Mouse (Mus musculus) gastrocnemius, postnatal 10 days (tissue): Measurements from ENCODE around the gene Gm42372. TPM values are rescaled to one million over a fixed set of nuclear protein-coding genes. Genes with fewer than 3 reads are reported as not detected.

Experiments
- DNase-seq: peaks from one replicate; pipeline ENCODE4 v3.0.0; 2021; ENCODE audit warnings: mixed read lengths
- total RNA-seq, 2 experiments: library from RNA; stranded (reverse); gene quantifications; 2 replicates each; pipeline ENCODE4 v1.2.3; 2021

The Gm42372 gene
- total RNA-seq, 2 experiments from 2014 or later: 0.16 TPM; not detected in 1

DNA sequence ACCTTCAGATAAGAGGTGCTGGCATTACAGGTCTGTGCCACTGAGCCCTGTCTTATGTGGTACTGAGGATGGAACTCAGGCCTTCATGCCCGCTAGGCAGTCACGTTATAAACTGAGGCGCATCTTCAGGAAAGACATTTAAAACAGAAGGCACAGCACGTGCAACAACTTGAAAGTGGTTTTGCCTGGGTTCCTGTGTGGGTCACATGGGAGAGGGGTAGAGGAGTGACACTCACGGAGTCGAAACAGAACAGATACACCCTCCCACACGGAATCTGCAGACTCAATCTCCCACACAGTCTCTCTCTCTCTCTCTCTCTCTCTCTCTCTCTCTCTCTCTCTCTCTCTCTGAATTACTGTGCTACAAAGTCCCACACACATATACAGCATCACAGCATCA lies 47.4 kb downstream of the Gm42372 start:
- no peak for DNase-seq

Other genes with a start within 250 kb of the Gm42372 start
- gene Ap2s1, start 244.7 kb upstream of the Gm42372 start, total RNA-seq: 10 to 100 TPM; 65.4 to 71.9 TPM
- gene Slc1a5, start 201.7 kb upstream of the Gm42372 start, total RNA-seq: 10 to 100 TPM; 32.5 to 34.9 TPM
- 10 to 100 TPM; 42.3 to 46.1 TPM for gene Strn4, start 167.2 kb upstream of the Gm42372 start, total RNA-seq
- gene Fkrp, start 166.4 kb upstream of the Gm42372 start, total RNA-seq: 10 to 100 TPM; 23.2 to 23.3 TPM
- 10 to 100 TPM in 1 of 2 experiments, 1 to 10 TPM in 1; 9.8 to 14.0 TPM for gene Prkd2, start 140.2 kb upstream of the Gm42372 start, total RNA-seq
- gene Dact3, start 107.8 kb upstream of the Gm42372 start, total RNA-seq: 10 to 100 TPM in 1 of 2 experiments, 1 to 10 TPM in 1; 9.5 to 10.9 TPM
- 1 to 10 TPM; 1.3 to 2.7 TPM for gene Gng8, start 91.3 kb upstream of the Gm42372 start, total RNA-seq
- 1 to 10 TPM; 1.8 to 2.9 TPM for gene Ptgir, start 76.6 kb upstream of the Gm42372 start, total RNA-seq
- gene Calm3, start 59.0 kb upstream of the Gm42372 start, total RNA-seq: 100 to 1,000 TPM; 255 to 271 TPM
- 10 to 100 TPM; 20.6 to 24.5 TPM for gene Pnmal2, start 38.4 kb upstream of the Gm42372 start, total RNA-seq
- under 1 TPM; 0.16 to 0.21 TPM for gene Pnmal1, start 23.4 kb upstream of the Gm42372 start, total RNA-seq
- 10 to 100 TPM; 10.7 to 13.3 TPM for gene Ccdc8, start 9.6 kb downstream of the Gm42372 start, total RNA-seq
- 10 to 100 TPM; 54.1 to 69.8 TPM for gene Ppp5c, start 44.8 kb downstream of the Gm42372 start, total RNA-seq
- 1 to 10 TPM; 1.9 to 3.1 TPM for gene Hif3a, start 79.3 kb downstream of the Gm42372 start, total RNA-seq
- gene Psg16, start 91.0 kb downstream of the Gm42372 start, total RNA-seq: under 1 TPM; 0.05 to 0.14 TPM
- gene Ceacam3, start 167.2 kb downstream of the Gm42372 start, total RNA-seq: not detected
- not detected for gene Psg29, start 220.4 kb downstream of the Gm42372 start, total RNA-seq